In genomic region chr10:81332277-81332676, GRCm38 (mm10) we compare ENCODE assay signal across 12 mouse cellular contexts. TPM values are rescaled to one million over a fixed set of nuclear protein-coding genes. Genes with fewer than 3 reads are reported as not detected.
A peak's percentile ranks its signal among the peaks of the same experiment; 100 is the strongest.
DNase-seq lines count a peak whose midpoint lies in the region; ATAC-seq and TF ChIP-seq lines count a peak whose summit lies in the region.
"Had no signal": no experiment of that assay in that cellular context is flagged by ENCODE, and none has a peak within 500 bp of the region (broad histone marks: within the 10 kb centered on the region; RNA-seq: fewer than 3 reads in every experiment).

No protein-coding gene starts in this region.

- no peak for DNase-seq in heart, postnatal 25 days (ENCODE audit: low spot score)
- no peak for DNase-seq in midbrain, embryonic 11.5 days (ENCODE audit: low spot score, missing footprints)
- DNase-seq in stomach, postnatal 0 days (ENCODE audit: low spot score) = no peak
- DNase-seq in gastrocnemius, adult 8-10 months (ENCODE audit: low spot score in 2 of 2) = no peak
- DNase-seq in natural killer cell, adult 2 months (ENCODE audit: low spot score in 2 of 2) = no peak
- DNase-seq: right cerebral cortex, postnatal 25 days had no signal

- H3K4me2 ChIP-seq in heart, embryonic 14.5 days (ENCODE audit: low read length) = peak overlapping the region; percentile 35
- no peak overlapping the region for H3K4me2 ChIP-seq in midbrain, embryonic 13.5 days (replicated peaks)
- H3K4me2 ChIP-seq in midbrain, embryonic 11.5 days = no peak overlapping the region; the same call in 1 of the 2 replicates
- H3K4me2 ChIP-seq in intestine, embryonic 15.5 days (replicated peaks) = peak overlapping the region; percentile 46
- no peak overlapping the region for H3K4me2 ChIP-seq in stomach, postnatal 0 days (replicated peaks; ENCODE audit: low read depth)
- H3K4me2 ChIP-seq: forebrain, embryonic 15.5 days had no signal

- H3K27me3 ChIP-seq in heart, embryonic 14.5 days (ENCODE audit: control insufficient read depth, insufficient read depth, low read length) = no peaks in the 10 kb centered on the region
- H3K27me3 ChIP-seq in midbrain, embryonic 13.5 days = peaks cover 40% of the 10 kb centered on the region
- H3K27me3 ChIP-seq in midbrain, embryonic 11.5 days (ENCODE audit: control insufficient read depth, insufficient read depth, low read length) = peaks cover 9% of the 10 kb centered on the region
- H3K27me3 ChIP-seq in intestine, embryonic 15.5 days (replicated peaks) = peaks cover 9% of the 10 kb centered on the region
- H3K27me3 ChIP-seq in stomach, postnatal 0 days (ENCODE audit: control insufficient read depth, insufficient read depth, low read length) = no peaks in the 10 kb centered on the region

- no peak for ATAC-seq in heart, embryonic 14.5 days (ENCODE audit: insufficient number of reproducible peaks, insufficient read depth, low FRiP score, low read depth)
- ATAC-seq in midbrain, embryonic 13.5 days = no peak
- no peak for ATAC-seq in midbrain, embryonic 11.5 days (ENCODE audit: low FRiP score)
- no peak for ATAC-seq in intestine, embryonic 15.5 days
- ATAC-seq in stomach, postnatal 0 days (ENCODE audit: low FRiP score, low TSS enrichment) = no peak
- ATAC-seq: forebrain, embryonic 15.5 days; lung, postnatal 0 days had no signal

- 34% methylated on average over 29 of the region's 29 CpGs for WGBS in heart, embryonic 14.5 days
- WGBS in midbrain, embryonic 13.5 days = 10% methylated on average over 29 of the region's 29 CpGs
- 9% methylated on average over 28 of the region's 29 CpGs for WGBS in midbrain, embryonic 11.5 days
- 34% methylated on average over 29 of the region's 29 CpGs for WGBS in intestine, embryonic 15.5 days
- 48% methylated on average over 29 of the region's 29 CpGs for WGBS in stomach, postnatal 0 days

- H3K4me3 ChIP-seq in heart, embryonic 14.5 days (ENCODE audit: control insufficient read depth in 1 of 2, insufficient read depth in 1 of 2, low read depth in 1 of 2, low read length in 2 of 2) = no peak overlapping the region
- H3K4me3 ChIP-seq in midbrain, embryonic 13.5 days (replicated peaks) = no peak overlapping the region
- no peak overlapping the region for H3K4me3 ChIP-seq in midbrain, embryonic 11.5 days (ENCODE audit: low read depth, low read length)
- H3K4me3 ChIP-seq in intestine, embryonic 15.5 days (replicated peaks) = peak overlapping the region; percentile 15
- peak overlapping the region; percentile 10; the same call in 1 of the 2 replicates for H3K4me3 ChIP-seq in stomach, postnatal 0 days (ENCODE audit: low read depth, low read length)
- H3K4me3 ChIP-seq: forebrain, embryonic 15.5 days had no signal

- intact Hi-C loops in heart, postnatal 25 days (cut with DNase I) = no loop called here

- no peak for TF ChIP-seq CTCF in stomach, postnatal 0 days (IDR thresholded peaks at IDR 0.05; ENCODE audit: low read depth)

- no peaks in the 10 kb centered on the region for H3K9me3 ChIP-seq in heart, embryonic 14.5 days (ENCODE audit: control insufficient read depth, low read length)
- H3K9me3 ChIP-seq in midbrain, embryonic 13.5 days = no peaks in the 10 kb centered on the region
- H3K9me3 ChIP-seq in midbrain, embryonic 11.5 days (ENCODE audit: control insufficient read depth, low read length) = no peaks in the 10 kb centered on the region
- no peaks in the 10 kb centered on the region for H3K9me3 ChIP-seq in intestine, embryonic 15.5 days
- no peaks in the 10 kb centered on the region for H3K9me3 ChIP-seq in stomach, postnatal 0 days (ENCODE audit: control insufficient read depth, low read length)
- H3K9me3 ChIP-seq: forebrain, embryonic 15.5 days had no signal

- peaks cover 4% of the 10 kb centered on the region for H3K36me3 ChIP-seq in heart, embryonic 14.5 days (ENCODE audit: control insufficient read depth, insufficient read depth, low read length)
- peaks cover 8% of the 10 kb centered on the region for H3K36me3 ChIP-seq in midbrain, embryonic 13.5 days
- H3K36me3 ChIP-seq in midbrain, embryonic 11.5 days (ENCODE audit: control insufficient read depth, insufficient read depth, low read length) = no peaks in the 10 kb centered on the region; the same call in 1 of the 2 replicates
- peaks cover under 1% of the 10 kb centered on the region; the same call in 1 of the 2 replicates for H3K36me3 ChIP-seq in intestine, embryonic 15.5 days
- no peaks in the 10 kb centered on the region for H3K36me3 ChIP-seq in stomach, postnatal 0 days (ENCODE audit: control insufficient read depth, insufficient read depth, low read length)

- H3K9ac ChIP-seq in heart, embryonic 14.5 days (ENCODE audit: low read length) = peak overlapping the region; percentile 26; the same call in 1 of the 2 replicates
- 0 out of 2 replicates have a peak overlapping the region, but pooled peaks have one; percentile 10 for H3K9ac ChIP-seq in midbrain, embryonic 13.5 days (replicated peaks)
- H3K9ac ChIP-seq in midbrain, embryonic 11.5 days (ENCODE audit: low read length) = no peak overlapping the region
- peak overlapping the region; percentile 4; the same call in 1 of the 2 replicates for H3K9ac ChIP-seq in intestine, embryonic 15.5 days
- peak overlapping the region; percentile 38; the same call in 1 of the 2 replicates for H3K9ac ChIP-seq in stomach, postnatal 0 days (ENCODE audit: low read length)
- H3K9ac ChIP-seq: forebrain, embryonic 15.5 days had no signal

- TF ChIP-seq EP300 in stomach, postnatal 0 days (optimal IDR thresholded peaks at IDR 0.05) = no peak

- H3K4me1 ChIP-seq in heart, embryonic 14.5 days (ENCODE audit: control insufficient read depth in 2 of 2, insufficient read depth in 2 of 2, low read length in 2 of 2) = peaks cover 43 to 44% of the 10 kb centered on the region in 2 experiments
- H3K4me1 ChIP-seq in midbrain, embryonic 13.5 days (replicated peaks) = 0 out of 2 replicates have a peak, but pooled peaks cover 4% of the 10 kb centered on the region
- peaks cover 4% of the 10 kb centered on the region; the same call in 1 of the 2 replicates for H3K4me1 ChIP-seq in midbrain, embryonic 11.5 days (ENCODE audit: control insufficient read depth, insufficient read depth, low read length)
- H3K4me1 ChIP-seq in intestine, embryonic 15.5 days (replicated peaks) = peaks cover 65% of the 10 kb centered on the region
- peaks cover 16% of the 10 kb centered on the region for H3K4me1 ChIP-seq in stomach, postnatal 0 days (replicated peaks; ENCODE audit: control insufficient read depth, insufficient read depth)

- no peak overlapping the region for H3K27ac ChIP-seq in heart, embryonic 14.5 days (replicated peaks in 1 of 2; ENCODE audit: control insufficient read depth in 1 of 2, insufficient read depth in 1 of 2, low read depth in 2 of 2, low read length in 2 of 2)
- no peak overlapping the region for H3K27ac ChIP-seq in midbrain, embryonic 13.5 days
- no peak overlapping the region for H3K27ac ChIP-seq in midbrain, embryonic 11.5 days (ENCODE audit: low read depth, low read length)
- no peak overlapping the region for H3K27ac ChIP-seq in intestine, embryonic 15.5 days
- H3K27ac ChIP-seq in stomach, postnatal 0 days (replicated peaks) = no peak overlapping the region
- H3K27ac ChIP-seq: forebrain, embryonic 15.5 days had no signal

RNA-seq across cellular contexts. Expression of gene Tbxa2r, which starts 3.7 kb away (rescaled TPM):
- 9.5 and 11.3 TPM in 2 replicates for polyA plus RNA-seq in heart, embryonic 14.5 days (2014; fragmentation: Nextera tagmentation; extraction: Ambion mirVana)
- 1 to 10 TPM; 4.8 to 5.7 TPM for total RNA-seq in heart, postnatal 25 days (2021)
- polyA plus RNA-seq in midbrain, embryonic 13.5 days (2015; fragmentation: Nextera tagmentation; extraction: Ambion mirVana) = 4.7 and 4.9 TPM in 2 replicates
- polyA plus RNA-seq in midbrain, embryonic 11.5 days (2014; fragmentation: Nextera tagmentation; extraction: Ambion mirVana) = 2.4 and 2.6 TPM in 2 replicates
- 21.3 and 21.7 TPM in 2 replicates for polyA plus RNA-seq in intestine, embryonic 15.5 days (2015; fragmentation: Nextera tagmentation; extraction: Ambion mirVana)
- 19.7 and 20.2 TPM in 2 replicates for polyA plus RNA-seq in stomach, postnatal 0 days (2015; fragmentation: Nextera tagmentation; extraction: Ambion mirVana)
- under 1 TPM; 0.12 to 0.36 (median 0.19) TPM for total RNA-seq in gastrocnemius, adult 8-10 months (2022)

RNA-seq across cellular contexts. Expression of gene Gipc3, which starts 10.8 kb away (rescaled TPM):
- 0.11 TPM in 1 of 2 replicates, not detected in the other for polyA plus RNA-seq in heart, embryonic 14.5 days (2014; fragmentation: Nextera tagmentation; extraction: Ambion mirVana)
- 1 to 10 TPM; 4.8 to 5.4 TPM for total RNA-seq in heart, postnatal 25 days (2021)
- polyA plus RNA-seq in midbrain, embryonic 13.5 days (2015; fragmentation: Nextera tagmentation; extraction: Ambion mirVana) = not detected in 2 replicates
- 0.04 TPM in 1 of 2 replicates, not detected in the other for polyA plus RNA-seq in midbrain, embryonic 11.5 days (2014; fragmentation: Nextera tagmentation; extraction: Ambion mirVana)
- 0.06 TPM in 1 of 2 replicates, not detected in the other for polyA plus RNA-seq in intestine, embryonic 15.5 days (2015; fragmentation: Nextera tagmentation; extraction: Ambion mirVana)
- 0.06 and 0.10 TPM in 2 replicates for polyA plus RNA-seq in stomach, postnatal 0 days (2015; fragmentation: Nextera tagmentation; extraction: Ambion mirVana)
- total RNA-seq in gastrocnemius, adult 8-10 months (2022) = 1 to 10 TPM in 1 of 4 experiments, under 1 TPM in 3; 0.46 to 1.2 (median 0.73) TPM
- total RNA-seq: common myeloid progenitor, adult 5-6 weeks had no signal
- polyA plus RNA-seq: forebrain, embryonic 15.5 days had no signal

RNA-seq across cellular contexts. Expression of gene Cactin, which starts 11.4 kb away (rescaled TPM):
- polyA plus RNA-seq in heart, embryonic 14.5 days (2014; fragmentation: Nextera tagmentation; extraction: Ambion mirVana) = 16.6 and 16.9 TPM in 2 replicates
- 10 to 100 TPM; 13.5 to 16.6 TPM for total RNA-seq in heart, postnatal 25 days (2021)
- polyA plus RNA-seq in midbrain, embryonic 13.5 days (2015; fragmentation: Nextera tagmentation; extraction: Ambion mirVana) = 35.5 and 35.8 TPM in 2 replicates
- 31.9 and 36.8 TPM in 2 replicates for polyA plus RNA-seq in midbrain, embryonic 11.5 days (2014; fragmentation: Nextera tagmentation; extraction: Ambion mirVana)
- polyA plus RNA-seq in intestine, embryonic 15.5 days (2015; fragmentation: Nextera tagmentation; extraction: Ambion mirVana) = 38.7 and 39.5 TPM in 2 replicates
- 16.2 and 16.6 TPM in 2 replicates for polyA plus RNA-seq in stomach, postnatal 0 days (2015; fragmentation: Nextera tagmentation; extraction: Ambion mirVana)
- total RNA-seq in gastrocnemius, adult 8-10 months (2022) = 10 to 100 TPM in 1 of 4 experiments, 1 to 10 TPM in 3; 9.4 to 11.3 (median 9.8) TPM

RNA-seq across cellular contexts. Expression of gene Hmg20b, which starts 18.0 kb away (rescaled TPM):
- 94.2 and 97.0 TPM in 2 replicates for polyA plus RNA-seq in heart, embryonic 14.5 days (2014; fragmentation: Nextera tagmentation; extraction: Ambion mirVana)
- 10 to 100 TPM; 68.7 to 70.2 TPM for total RNA-seq in heart, postnatal 25 days (2021)
- polyA plus RNA-seq in midbrain, embryonic 13.5 days (2015; fragmentation: Nextera tagmentation; extraction: Ambion mirVana) = 46.5 and 49.8 TPM in 2 replicates
- 89.1 and 97.7 TPM in 2 replicates for polyA plus RNA-seq in midbrain, embryonic 11.5 days (2014; fragmentation: Nextera tagmentation; extraction: Ambion mirVana)
- 71.2 and 71.7 TPM in 2 replicates for polyA plus RNA-seq in intestine, embryonic 15.5 days (2015; fragmentation: Nextera tagmentation; extraction: Ambion mirVana)
- polyA plus RNA-seq in stomach, postnatal 0 days (2015; fragmentation: Nextera tagmentation; extraction: Ambion mirVana) = 72.2 and 77.9 TPM in 2 replicates
- 10 to 100 TPM; 16.9 to 22.8 (median 21.1) TPM for total RNA-seq in gastrocnemius, adult 8-10 months (2022)

RNA-seq across cellular contexts. Expression of gene Mfsd12, which starts 25.0 kb away (rescaled TPM):
- 3.7 and 6.5 TPM in 2 replicates for polyA plus RNA-seq in heart, embryonic 14.5 days (2014; fragmentation: Nextera tagmentation; extraction: Ambion mirVana)
- total RNA-seq in heart, postnatal 25 days (2021) = 10 to 100 TPM; 12.5 to 13.7 TPM
- 8.8 and 10.1 TPM in 2 replicates for polyA plus RNA-seq in midbrain, embryonic 13.5 days (2015; fragmentation: Nextera tagmentation; extraction: Ambion mirVana)
- polyA plus RNA-seq in midbrain, embryonic 11.5 days (2014; fragmentation: Nextera tagmentation; extraction: Ambion mirVana) = 2.8 and 4.4 TPM in 2 replicates
- 19.9 and 23.8 TPM in 2 replicates for polyA plus RNA-seq in intestine, embryonic 15.5 days (2015; fragmentation: Nextera tagmentation; extraction: Ambion mirVana)
- 7.4 and 7.9 TPM in 2 replicates for polyA plus RNA-seq in stomach, postnatal 0 days (2015; fragmentation: Nextera tagmentation; extraction: Ambion mirVana)
- total RNA-seq in gastrocnemius, adult 8-10 months (2022) = 1 to 10 TPM; 1.7 to 3.1 (median 2.1) TPM

Comparison
In these comparisons a context has a peak if more than half of its experiments do, and no peak if none do; other contexts are left out.
1. H3K4me2 ChIP-seq: peak in heart, embryonic 14.5 days (single experiment) and intestine, embryonic 15.5 days (single experiment); none in midbrain, embryonic 13.5 days (single experiment), midbrain, embryonic 11.5 days (single experiment) and stomach, postnatal 0 days (single experiment).
2. H3K4me3 ChIP-seq: peak in intestine, embryonic 15.5 days (single experiment) and stomach, postnatal 0 days (single experiment); none in heart, embryonic 14.5 days (0 of 2), midbrain, embryonic 13.5 days (single experiment) and midbrain, embryonic 11.5 days (single experiment).